Mouse (Mus musculus) liver, embryonic 14.5 days (tissue): ENCODE results near the gene Dcun1d4. TPM values are rescaled to one million over a fixed set of nuclear protein-coding genes. Genes with fewer than 3 reads are reported as not detected.
A peak's percentile ranks its signal among the peaks of the same experiment; 100 is the strongest.

ENCODE experiments used
- ATAC-seq: fragments of 200-750 bp; cut with Nextera tagmentation; 2 replicates; pipeline ENCODE4 v1.8.0; 2017; ENCODE audit warnings: moderate number of reproducible peaks, mild to moderate bottlenecking, moderate library complexity; ENCODE audit not compliant: insufficient read depth
- DNase-seq, 3 experiments: peaks; one replicate each; pipeline ENCODE4 v3.0.0-alpha.2; 2012 to 2013; ENCODE audit warnings: low read depth in 3 of 3, low spot score in 3 of 3
- H3K27ac ChIP-seq: fragments of 300-500 bp; sonication (generic); 2 replicates; pipeline ENCODE4 v1.5.1; 2014; ENCODE audit warnings: moderate library complexity, mild to moderate bottlenecking, control low read depth, inconsistent platforms
- H3K27me3 ChIP-seq: fragments of 300-500 bp; sonication (generic); 2 replicates; pipeline ENCODE4 v1.6.1; 2014; ENCODE audit warnings: mild to moderate bottlenecking, low read length, moderate library complexity; ENCODE audit not compliant: control insufficient read depth, insufficient read depth
- H3K36me3 ChIP-seq: fragments of 300-500 bp; sonication (generic); replicated peaks from 2 replicates; pipeline ENCODE4 v1.6.1; 2014; ENCODE audit warnings: low read depth; ENCODE audit not compliant: control insufficient read depth, insufficient read depth
- H3K4me1 ChIP-seq, 2 experiments: fragments of 200-500 bp in 1 of 2; fragments of 300-500 bp in 1 of 2; sonication (generic) in 1 of 2; replicated peaks; 2 replicates each; pipeline ENCODE4 v1.6.1; 2012 to 2014; ENCODE audit warnings: antibody characterized with exemption in 1 of 2, inconsistent platforms in 1 of 2, low read length in 1 of 2; ENCODE audit not compliant: control insufficient read depth in 2 of 2, insufficient read depth in 2 of 2
- H3K4me2 ChIP-seq: fragments of 300-500 bp; sonication (generic); 2 replicates; pipeline ENCODE4 v1.6.1; 2014; ENCODE audit warnings: low read depth, mild to moderate bottlenecking, control low read depth, moderate library complexity
- H3K4me3 ChIP-seq, 2 experiments: fragments of 200-500 bp in 1 of 2; fragments of 300-500 bp in 1 of 2; sonication (generic) in 1 of 2; 2 replicates each; pipeline ENCODE4 v1.5.1; 2012 to 2014; ENCODE audit warnings: low read depth in 2 of 2, low read length in 2 of 2, mild to moderate bottlenecking in 2 of 2, control low read depth in 1 of 2, inconsistent platforms in 1 of 2, moderate library complexity in 1 of 2; ENCODE audit not compliant: insufficient read depth in 1 of 2
- H3K9ac ChIP-seq: fragments of 300-500 bp; sonication (generic); replicated peaks from 2 replicates; pipeline ENCODE4 v1.6.1; 2014; ENCODE audit warnings: mild to moderate bottlenecking, control low read depth, moderate library complexity
- H3K9me3 ChIP-seq: fragments of 300-500 bp; sonication (generic); 2 replicates; pipeline ENCODE4 v1.6.1; 2016; ENCODE audit warnings: low read length, mixed read lengths; ENCODE audit not compliant: control insufficient read depth
- CTCF ChIP-seq: IDR thresholded peaks from 2 replicates; pipeline ENCODE4 v1.5.1; 2016; ENCODE audit warnings: antibody characterized with exemption, low read depth, control low read depth
- EP300 ChIP-seq: IDR thresholded peaks from 2 replicates; pipeline ENCODE4 v1.6.1; 2016; ENCODE audit warnings: antibody characterized with exemption, low read depth
- WGBS: fragments of 180-500 bp; shearing (Covaris S2); extraction: QIAGEN DNeasy Blood & Tissue Kit; methylation state at CpG from one replicate; pipeline ENCODE4 v1.1.7; 2014; ENCODE audit not compliant: insufficient replicate concordance; 5-methylcytosine and 5-hydroxymethylcytosine counted together
- polyA plus RNA-seq, 2 experiments: library from polyadenylated mRNA; depleted of rRNA in 1 of 2; stranded (reverse) in 1 of 2; unstranded in 1 of 2; fragments of >200 nt; fragmentation: Nextera tagmentation in 1 of 2; extraction: Ambion mirVana in 1 of 2; gene quantifications; 2 replicates each; pipeline versions ENCODE4 v1.2.1 to v1.2.3; 2012 to 2014

Gene Dcun1d4
- polyA plus RNA-seq, 2 experiments = 1.5 to 2.9 TPM

GRCm38 (mm10) chr5:73489915-73490314, 9.1 kb downstream of the Dcun1d4 start:
- DNase-seq (no peak), ATAC-seq (no peak)
- H3K4me3 ChIP-seq = peak overlapping the region; percentile 57 to 62
- H3K27ac ChIP-seq = no peak overlapping the region
- no peaks in the 10 kb centered on the region for H3K9me3 ChIP-seq
- peaks cover 7 to 8% of the 10 kb centered on the region in 2 experiments; a peak in 3 of 4 replicates for H3K4me1 ChIP-seq
- WGBS = 4% methylated on average over 14 of the region's 14 CpGs
- peak overlapping the region; percentile 58 for H3K9ac ChIP-seq
- TF ChIP-seq CTCF = no peak
- no peak for TF ChIP-seq EP300
- no peaks in the 10 kb centered on the region for H3K27me3 ChIP-seq
- H3K36me3 ChIP-seq = no peaks in the 10 kb centered on the region
- peak overlapping the region; percentile 65 for H3K4me2 ChIP-seq

- Histone ChIP-seq H3K4me1 (peaks cover 7 to 8% of the 10 kb centered on the region in 2 experiments; a peak in 3 of 4 replicates), H3K36me3 (no peaks in the 10 kb centered on the region), H3K27ac (no peak overlapping the region), H3K4me2 (peak overlapping the region; percentile 65), H3K9ac (peak overlapping the region; percentile 58), H3K9me3 (no peaks in the 10 kb centered on the region), H3K4me3 (peak overlapping the region; percentile 62 to 91), H3K27me3 (no peaks in the 10 kb centered on the region)
- TF ChIP-seq EP300 (no peak), CTCF (peak; percentile 70)
- DNase-seq = peak; percentile 95 to 96 (median 95)
- WGBS = 0% methylated on average over 37 of the region's 37 CpGs
- peak; percentile 94 for ATAC-seq
Measured at GRCm38 (mm10) chr5:73490596-73491073, 9.8 kb downstream of the Dcun1d4 start.

DNA sequence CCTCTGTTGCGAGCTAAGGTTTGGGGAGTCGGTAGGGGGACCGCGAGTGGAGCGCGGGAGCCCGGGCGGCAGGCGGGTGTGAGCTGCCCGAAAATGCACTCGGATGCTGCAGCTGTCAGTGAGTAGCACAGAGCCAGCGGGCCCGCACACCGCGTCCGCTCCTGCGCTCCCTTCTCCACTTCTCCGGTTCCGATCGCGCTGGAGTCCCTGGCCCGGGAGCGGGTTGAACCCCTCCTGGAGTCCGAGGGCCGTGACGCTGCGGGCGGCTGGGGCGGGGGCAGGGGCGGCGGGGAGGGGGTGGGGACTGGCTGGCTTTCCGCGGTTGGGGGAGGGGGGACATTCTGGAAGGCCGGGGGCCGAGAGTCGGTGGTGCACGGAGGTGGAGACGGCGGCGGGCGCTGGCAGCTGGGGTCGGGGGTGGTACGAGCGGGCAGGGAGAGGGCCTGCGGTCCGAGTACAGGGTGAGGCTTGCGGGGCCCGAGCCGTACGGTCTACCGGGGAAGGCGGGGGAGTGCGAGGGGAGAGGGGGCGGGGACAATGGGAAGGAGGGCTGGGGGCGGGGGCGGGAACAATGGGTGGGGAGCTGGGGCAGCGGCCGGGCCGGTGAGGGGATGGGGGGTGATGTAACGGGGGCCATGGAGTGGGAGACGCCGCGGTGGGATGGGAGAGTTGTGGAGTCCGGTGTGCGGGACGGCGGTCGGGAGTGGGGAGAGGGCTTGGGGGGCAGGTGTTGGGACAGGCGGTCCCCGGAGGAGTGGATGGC, 10.5 kb downstream of the Dcun1d4 start:
- H3K36me3 ChIP-seq = no peaks in the 10 kb centered on the region
- peak overlapping the region; percentile 36 for H3K9ac ChIP-seq
- peak overlapping the region; percentile 62 to 91 for H3K4me3 ChIP-seq
- no peak for TF ChIP-seq CTCF
- no peak for DNase-seq
- H3K27ac ChIP-seq = no peak overlapping the region
- peaks cover 7 to 8% of the 10 kb centered on the region in 2 experiments; a peak in 3 of 4 replicates for H3K4me1 ChIP-seq
- H3K27me3 ChIP-seq = no peaks in the 10 kb centered on the region
- no peaks in the 10 kb centered on the region for H3K9me3 ChIP-seq
- peak; percentile 29 for ATAC-seq
- WGBS = under 1% methylated on average over 64 of the region's 70 CpGs
- H3K4me2 ChIP-seq = peak overlapping the region; percentile 65

DNA sequence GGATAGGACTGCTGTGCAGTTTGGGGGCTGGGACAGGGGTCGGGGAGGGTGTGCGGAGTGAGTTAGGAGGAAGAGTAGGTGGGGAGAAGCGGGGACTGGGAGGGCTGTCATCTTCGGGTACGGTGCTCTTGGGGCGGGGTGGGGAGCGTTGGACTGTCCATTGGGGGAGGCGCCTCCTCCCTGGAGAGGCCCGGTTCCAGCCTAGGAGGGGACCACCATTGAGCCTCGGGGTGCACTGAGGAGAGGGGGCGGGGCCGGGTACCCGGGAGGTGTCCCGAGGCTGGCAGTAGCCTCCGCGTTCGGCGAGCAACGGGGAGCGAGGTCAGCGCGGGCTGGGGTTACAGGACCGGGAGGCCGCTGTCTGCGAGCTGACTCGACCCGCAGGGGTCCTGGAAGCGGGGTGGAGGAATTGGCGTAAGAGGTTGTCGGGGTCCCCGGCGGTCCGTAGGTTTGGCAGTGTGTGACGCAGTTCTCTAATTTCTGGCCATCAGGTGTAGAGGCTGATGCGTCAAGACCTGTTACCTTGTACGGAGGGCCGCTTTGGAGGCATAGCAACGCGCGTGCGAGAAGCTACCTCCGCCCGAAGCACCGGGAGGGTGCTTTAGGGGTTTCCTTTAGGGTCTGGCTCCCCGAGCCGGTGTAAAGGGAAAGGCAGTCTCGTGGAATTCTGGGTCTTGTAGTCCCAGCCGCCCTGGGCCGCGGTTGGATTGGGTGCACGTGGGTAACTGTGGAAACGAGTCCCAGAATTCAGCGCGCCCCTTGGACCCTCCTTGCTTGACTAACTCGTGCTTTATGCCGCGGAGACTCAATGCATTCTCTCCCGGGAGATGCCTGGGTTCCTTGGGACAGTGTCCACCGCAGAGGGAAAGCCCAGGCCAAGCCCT, 11.3 kb downstream of the Dcun1d4 start:
- Histone ChIP-seq H3K9ac (peak overlapping the region; percentile 53), H3K36me3 (no peaks in the 10 kb centered on the region), H3K27me3 (no peaks in the 10 kb centered on the region), H3K27ac (no peak overlapping the region), H3K4me2 (peak overlapping the region; percentile 65), H3K4me3 (peak overlapping the region; percentile 62 to 91), H3K9me3 (no peaks in the 10 kb centered on the region), H3K4me1 (peaks cover 7 to 8% of the 10 kb centered on the region in 2 experiments; a peak in 3 of 4 replicates)
- ATAC-seq = peak; percentile 52
- TF ChIP-seq EP300 = no peak
- no peak for TF ChIP-seq CTCF
- WGBS = under 1% methylated on average over 56 of the region's 59 CpGs
- DNase-seq = peak; percentile 73 to 74 (median 74)

GRCm38 (mm10) chr5:73497401-73497800, 16.6 kb downstream of the Dcun1d4 start:
- 62% methylated on average over 3 of the region's 3 CpGs for WGBS
- Histone ChIP-seq H3K4me2 (no peak overlapping the region), H3K27me3 (no peaks in the 10 kb centered on the region), H3K36me3 (no peaks in the 10 kb centered on the region), H3K9me3 (no peaks in the 10 kb centered on the region), H3K4me1 (peaks cover 0 to 4% of the 10 kb centered on the region in 2 experiments; a peak in 2 of 4 replicates), H3K4me3 (no peak overlapping the region), H3K27ac (no peak overlapping the region), H3K9ac (no peak overlapping the region)
- ATAC-seq (no peak), DNase-seq (no peak)
- TF ChIP-seq EP300 (no peak), CTCF (no peak)
